Mouse (Mus musculus): ENCODE measurements around the gene Adam15. TPM values are rescaled to one million over a fixed set of nuclear protein-coding genes. Genes with fewer than 3 reads are reported as not detected.

Adam15 gene
- 14.3 TPM for total RNA-seq (2023)

DNA sequence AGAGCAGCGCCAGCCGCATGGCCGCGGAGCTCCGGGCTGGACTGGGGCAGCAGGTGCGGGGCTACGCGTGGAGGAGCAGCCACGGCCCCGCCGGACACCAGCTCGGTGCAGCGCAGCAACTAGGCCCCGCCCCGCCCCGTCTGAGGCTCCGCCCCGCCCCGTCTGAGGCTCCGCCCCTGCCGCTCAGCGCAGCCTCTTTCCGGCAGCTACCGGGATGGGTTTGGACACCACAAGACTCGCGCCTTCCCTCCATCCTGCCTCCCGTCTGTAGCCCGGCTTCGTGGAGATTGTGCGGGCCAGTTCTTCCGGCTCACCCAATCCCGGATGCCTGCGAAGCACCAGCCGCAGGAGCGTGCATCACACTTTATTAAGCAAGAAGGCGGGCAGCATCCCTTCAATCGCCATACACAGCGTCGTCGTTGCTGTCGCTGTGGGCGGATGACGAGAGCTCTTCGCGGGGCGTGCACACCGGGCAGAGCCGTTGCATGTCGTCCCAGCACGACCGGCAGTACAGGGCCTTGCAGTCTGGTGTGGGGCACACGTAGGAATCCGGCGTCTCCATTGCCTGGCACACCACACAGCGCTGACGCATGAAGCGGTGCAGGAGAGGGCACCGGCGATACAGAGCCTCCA lies at the start of gene Adam15:
TSS of gene Adam15 (minus strand) at position 128 of the 633 bp plus-strand sequence.

GRCm38 (mm10) chr3:89394006-89394893 lies 44.5 kb upstream of the Adam15 start, which contains the start of gene Zbtb7b:
Gene Zbtb7b, minus strand, starts transcription at chr3:89394776.

DNA sequence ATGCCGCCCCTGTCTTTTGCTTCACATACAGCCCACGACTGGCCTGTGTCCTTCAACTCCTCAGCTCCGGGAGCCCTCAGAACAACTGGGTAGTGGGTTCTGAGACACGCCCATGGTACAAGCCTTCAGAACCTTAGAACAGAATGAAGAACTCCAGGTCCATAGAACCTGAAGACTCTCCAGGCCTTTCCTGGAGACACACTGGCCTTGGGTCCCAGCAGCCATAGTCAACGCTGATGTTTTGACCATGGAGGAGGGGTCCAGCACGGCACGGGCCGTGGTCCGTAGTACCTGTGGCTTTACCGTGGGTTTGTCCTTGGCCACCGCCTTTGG lies 15.3 kb upstream of the Adam15 start, which contains the start of gene Dcst1:
TSS of gene Dcst1 (minus strand) at position 101 of the 333 bp plus-strand sequence.

GRCm38 (mm10) chr3:89361675-89362074 lies 11.9 kb upstream of the Adam15 start, which contains the start of gene Dcst2:
Gene Dcst2, plus strand, starts transcription at chr3:89361975.

DNA sequence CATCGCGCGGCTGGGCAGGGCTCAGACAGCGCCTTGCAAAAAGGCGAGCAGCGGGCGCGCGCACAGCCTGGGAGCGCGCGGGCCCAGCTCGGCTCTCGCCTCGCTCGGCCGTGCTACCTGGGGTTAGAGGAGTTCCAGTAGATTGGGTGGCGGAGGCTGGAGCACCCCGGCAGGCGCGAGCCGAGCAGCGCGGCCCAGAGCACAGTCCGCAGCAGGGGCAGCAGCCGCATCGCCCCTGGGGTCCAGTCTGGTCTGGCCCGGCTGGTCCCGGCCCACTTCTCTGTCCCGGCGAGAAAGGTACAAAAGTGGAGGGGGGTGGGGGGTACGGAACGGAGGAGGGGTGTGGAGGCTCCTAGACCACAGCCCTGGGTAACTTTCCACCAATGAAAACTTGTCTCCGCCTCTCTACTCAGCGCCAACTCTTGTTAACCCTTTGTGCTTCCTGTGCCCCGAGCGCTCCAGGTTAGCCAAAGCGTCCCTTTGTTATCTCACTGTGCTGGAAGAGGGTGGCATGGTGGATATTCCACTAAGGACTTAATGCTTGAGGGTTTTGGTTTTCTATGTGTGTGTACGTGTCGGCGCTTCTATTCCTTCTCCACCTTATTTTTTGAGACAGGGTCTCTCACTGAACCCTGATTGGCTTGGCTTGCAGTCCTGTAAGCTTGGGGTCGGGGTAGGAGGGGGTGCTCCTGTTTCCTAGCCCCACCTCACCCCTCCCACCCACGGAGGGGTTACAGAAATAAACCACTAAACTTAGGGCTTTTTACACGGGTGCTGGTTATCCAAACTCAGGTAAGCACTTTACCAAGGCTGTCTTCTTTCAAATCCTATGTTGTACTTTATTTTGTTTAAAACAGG lies 11.8 kb downstream of the Adam15 start, which contains the start of gene Efna4:
TSS of gene Efna4 (minus strand) at position 308 of the 858 bp plus-strand sequence.

GRCm38 (mm10) chr3:89322514-89323165 lies 27.2 kb downstream of the Adam15 start, which contains the start of gene Efna3:
Gene Efna3, minus strand, starts transcription at chr3:89322965.

Other genes starting within 250 kb of the Adam15 start
- not detected for gene Gm43738, start 248.9 kb downstream of the Adam15 start, total RNA-seq (2023)
- 35.4 TPM for gene Fdps, start 248.0 kb downstream of the Adam15 start, total RNA-seq (2023)
- 0.21 TPM for gene Pklr, start 213.9 kb downstream of the Adam15 start, total RNA-seq (2023)
- 5.2 TPM for gene Hcn3, start 189.8 kb downstream of the Adam15 start, total RNA-seq (2023)
- 110 TPM for gene Clk2, start 185.2 kb downstream of the Adam15 start, total RNA-seq (2023)
- gene Scamp3, start 172.5 kb downstream of the Adam15 start, total RNA-seq (2023) = 129 TPM
- gene Fam189b, start 166.9 kb downstream of the Adam15 start, total RNA-seq (2023) = 104 TPM
- 60.6 TPM for gene Gba, start 147.1 kb downstream of the Adam15 start, total RNA-seq (2023)
- gene Thbs3, start 134.8 kb downstream of the Adam15 start, total RNA-seq (2023) = 6.9 TPM
- 175 TPM for gene Mtx1, start 122.9 kb downstream of the Adam15 start, total RNA-seq (2023)
- 1.5 TPM for gene Muc1, start 120.9 kb downstream of the Adam15 start, total RNA-seq (2023)
- gene Krtcap2, start 104.0 kb downstream of the Adam15 start, total RNA-seq (2023) = 91.1 TPM
- gene Trim46, start 103.7 kb downstream of the Adam15 start, total RNA-seq (2023) = 1.6 TPM
- 47.1 TPM for gene Dpm3, start 90.6 kb downstream of the Adam15 start, total RNA-seq (2023)
- 90.8 TPM for gene Slc50a1, start 79.4 kb downstream of the Adam15 start, total RNA-seq (2023)
- not detected for gene Efna1, start 68.9 kb downstream of the Adam15 start, total RNA-seq (2023)
- not detected for gene Efna3, start 27.0 kb downstream of the Adam15 start, total RNA-seq (2023)
- 0.70 TPM for gene Efna4, start 12.0 kb downstream of the Adam15 start, total RNA-seq (2023)
- 0.23 TPM for gene Dcst2, start 12.0 kb upstream of the Adam15 start, total RNA-seq (2023)
- gene Dcst1, start 15.3 kb upstream of the Adam15 start, total RNA-seq (2023) = not detected
- gene Zbtb7b, start 44.8 kb upstream of the Adam15 start, total RNA-seq (2023) = 78.1 TPM
- not detected for gene Lenep, start 52.8 kb upstream of the Adam15 start, total RNA-seq (2023)
- gene Flad1, start 61.9 kb upstream of the Adam15 start, total RNA-seq (2023) = 21.0 TPM
- 3.7 TPM for gene Cks1b, start 68.4 kb upstream of the Adam15 start, total RNA-seq (2023)
- 96.1 TPM for gene Shc1, start 68.4 kb upstream of the Adam15 start, total RNA-seq (2023)
- gene Pygo2, start 80.2 kb upstream of the Adam15 start, total RNA-seq (2023) = 39.8 TPM
- 95.0 TPM for gene Pbxip1, start 86.7 kb upstream of the Adam15 start, total RNA-seq (2023)
- gene Pmvk, start 104.5 kb upstream of the Adam15 start, total RNA-seq (2023) = 10.0 TPM
- not detected for gene Kcnn3, start 170.2 kb upstream of the Adam15 start, total RNA-seq (2023)